Mouse (Mus musculus): Measurements from ENCODE around the gene Esyt3. TPM values are rescaled to one million over a fixed set of nuclear protein-coding genes. Genes with fewer than 3 reads are reported as not detected.

The Esyt3 gene
- polyA plus RNA-seq, 1 experiment from 2014 or later, result 0.36 TPM

DNA sequence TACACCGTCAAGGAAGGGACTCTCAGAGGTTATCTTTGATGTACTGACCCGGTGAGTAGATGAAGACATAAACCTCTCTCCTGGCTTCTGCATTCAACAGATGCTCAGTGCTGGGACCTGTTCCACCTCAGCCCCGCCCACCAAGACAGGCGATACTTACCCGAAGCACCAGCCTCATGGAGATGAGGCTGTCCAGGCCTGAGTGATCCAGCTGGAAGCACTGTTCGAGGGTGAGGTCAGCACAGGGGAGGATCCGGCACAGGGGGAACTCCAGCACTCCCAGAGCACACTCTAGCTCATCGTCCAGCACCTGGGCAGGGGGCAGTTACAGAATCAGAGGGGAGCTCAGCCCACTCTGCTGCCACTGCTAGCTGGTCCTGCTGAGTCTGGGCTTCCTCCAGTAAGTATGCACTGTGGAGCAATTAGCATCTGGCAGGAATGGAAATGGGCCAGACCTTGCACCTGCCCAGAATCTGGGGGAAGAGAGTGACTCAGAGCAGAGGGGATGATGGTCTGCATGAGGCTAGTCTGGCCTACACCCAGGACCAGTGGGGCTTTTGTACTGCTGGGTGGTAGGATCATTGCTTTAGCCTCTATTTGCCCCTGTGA, 38.9 kb downstream of the Esyt3 start:
- no peak overlapping the region for H3K4me3 ChIP-seq (ENCODE audit: low read depth, low read length)
- no peak overlapping the region for H3K4me2 ChIP-seq (replicated peaks; ENCODE audit: low read depth, low read length)
- H3K27me3 ChIP-seq (ENCODE audit: control insufficient read depth, insufficient read depth, low read length), result no peaks in the 10 kb centered on the region
- ATAC-seq (ENCODE audit: low FRiP score) (no peak), DNase-seq (ENCODE audit: low spot score) (no peak)
- no peak overlapping the region for H3K9ac ChIP-seq (ENCODE audit: low read depth, low read length)
- H3K4me1 ChIP-seq (replicated peaks; ENCODE audit: control insufficient read depth, insufficient read depth, low read length), result no peaks in the 10 kb centered on the region
- H3K36me3 ChIP-seq (ENCODE audit: control insufficient read depth, insufficient read depth, low read length), result no peaks in the 10 kb centered on the region
- H3K9me3 ChIP-seq (ENCODE audit: control insufficient read depth, low read length), result no peaks in the 10 kb centered on the region
- H3K27ac ChIP-seq (ENCODE audit: low read depth, low read length), result no peak overlapping the region
- WGBS, result 64% methylated on average over 8 of the region's 8 CpGs

DNA sequence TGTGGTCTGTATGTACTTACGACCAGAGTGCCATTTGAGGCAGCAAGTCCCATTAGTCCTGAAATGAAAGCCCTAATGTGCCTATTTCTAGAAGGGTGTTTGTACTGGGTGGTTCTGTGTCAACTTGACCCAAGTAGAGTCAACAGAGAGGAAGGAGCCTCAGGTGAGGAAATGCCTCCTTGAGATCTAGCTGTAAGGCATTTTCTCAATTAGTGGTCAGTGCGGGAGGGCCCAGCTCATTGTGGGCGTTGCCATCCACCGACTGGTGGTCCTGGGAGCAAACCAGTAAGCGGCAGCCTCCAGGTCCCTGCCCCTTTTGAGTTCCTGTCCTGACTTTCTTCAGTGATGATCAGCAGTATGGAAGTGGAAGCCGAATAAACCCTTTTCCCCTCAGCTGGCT, 52.1 kb downstream of the Esyt3 start:
- H3K4me2 ChIP-seq (replicated peaks; ENCODE audit: low read depth, low read length), result no peak overlapping the region
- H3K9ac ChIP-seq (ENCODE audit: low read depth, low read length), result no peak overlapping the region
- H3K36me3 ChIP-seq (ENCODE audit: control insufficient read depth, insufficient read depth, low read length), result no peaks in the 10 kb centered on the region
- H3K9me3 ChIP-seq (ENCODE audit: control insufficient read depth, low read length), result no peaks in the 10 kb centered on the region
- H3K27me3 ChIP-seq (ENCODE audit: control insufficient read depth, insufficient read depth, low read length), result no peaks in the 10 kb centered on the region
- H3K4me1 ChIP-seq (replicated peaks; ENCODE audit: control insufficient read depth, insufficient read depth, low read length), result no peaks in the 10 kb centered on the region
- 91% methylated on average over 6 of the region's 6 CpGs for WGBS
- ATAC-seq (ENCODE audit: low FRiP score) (no peak), DNase-seq (ENCODE audit: low spot score) (no peak)
- H3K27ac ChIP-seq (ENCODE audit: low read depth, low read length), result no peak overlapping the region
- no peak overlapping the region for H3K4me3 ChIP-seq (ENCODE audit: low read depth, low read length)

DNA sequence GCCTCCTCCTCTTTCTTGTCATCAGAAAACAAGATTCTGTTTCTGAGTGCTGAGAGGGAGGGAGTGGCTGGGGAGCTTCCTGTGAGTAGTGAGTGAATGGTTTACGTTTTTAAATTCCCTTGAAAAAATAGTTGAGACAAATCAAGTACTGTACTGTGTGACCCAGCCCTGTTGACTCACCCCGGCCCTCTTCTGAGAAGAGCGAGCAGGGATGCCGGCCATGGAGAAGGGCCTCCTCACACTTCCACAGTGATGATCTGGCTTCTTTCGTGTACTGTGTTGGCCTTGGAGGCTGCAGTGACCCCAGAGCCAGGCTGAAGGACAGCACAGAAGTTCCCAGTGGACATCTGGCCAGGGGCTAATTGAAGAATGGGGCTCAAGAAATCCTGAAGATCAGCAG, 54.1 kb downstream of the Esyt3 start:
- WGBS, result 88% methylated on average over 5 of the region's 5 CpGs

More for the DNA sequence above, 54.1 kb downstream of the Esyt3 start:
- H3K4me3 ChIP-seq (ENCODE audit: low read depth, low read length), result no peak overlapping the region
- no peaks in the 10 kb centered on the region for H3K4me1 ChIP-seq (replicated peaks; ENCODE audit: control insufficient read depth, insufficient read depth, low read length)
- no peaks in the 10 kb centered on the region for H3K9me3 ChIP-seq (ENCODE audit: control insufficient read depth, low read length)
- DNase-seq (ENCODE audit: low spot score) (no peak), ATAC-seq (ENCODE audit: low FRiP score) (no peak)
- no peak overlapping the region for H3K4me2 ChIP-seq (replicated peaks; ENCODE audit: low read depth, low read length)
- H3K36me3 ChIP-seq (ENCODE audit: control insufficient read depth, insufficient read depth, low read length), result no peaks in the 10 kb centered on the region
- H3K9ac ChIP-seq (ENCODE audit: low read depth, low read length), result no peak overlapping the region
- no peak overlapping the region for H3K27ac ChIP-seq (ENCODE audit: low read depth, low read length)
- H3K27me3 ChIP-seq (ENCODE audit: control insufficient read depth, insufficient read depth, low read length), result no peaks in the 10 kb centered on the region

Other genes starting within 250 kb of the Esyt3 start
- 1.5 and 2.2 TPM in 2 replicates for gene Pik3cb, start 217.9 kb downstream of the Esyt3 start, polyA plus RNA-seq (2014; fragmentation: Nextera tagmentation; extraction: Ambion mirVana)
- not detected in 2 replicates for gene Faiml, start 121.3 kb downstream of the Esyt3 start, polyA plus RNA-seq (2014; fragmentation: Nextera tagmentation; extraction: Ambion mirVana)
- gene Cep70, start 115.2 kb downstream of the Esyt3 start, polyA plus RNA-seq (2014; fragmentation: Nextera tagmentation; extraction: Ambion mirVana), result 48.5 and 51.0 TPM in 2 replicates
- gene Mras, start 78.8 kb upstream of the Esyt3 start, polyA plus RNA-seq (2014; fragmentation: Nextera tagmentation; extraction: Ambion mirVana), result 20.7 and 22.9 TPM in 2 replicates
- gene Nme9, start 92.9 kb upstream of the Esyt3 start, polyA plus RNA-seq (2014; fragmentation: Nextera tagmentation; extraction: Ambion mirVana), result 0.90 and 1.4 TPM in 2 replicates
- 41.3 and 46.4 TPM in 2 replicates for gene Armc8, start 210.3 kb upstream of the Esyt3 start, polyA plus RNA-seq (2014; fragmentation: Nextera tagmentation; extraction: Ambion mirVana)
- 27.2 and 31.8 TPM in 2 replicates for gene Dbr1, start 217.2 kb upstream of the Esyt3 start, polyA plus RNA-seq (2014; fragmentation: Nextera tagmentation; extraction: Ambion mirVana)